Mouse (Mus musculus): ENCODE data around the gene Naxe. TPM values are rescaled to one million over a fixed set of nuclear protein-coding genes. Genes with fewer than 3 reads are reported as not detected.

Naxe gene
- polyA plus RNA-seq, 1 experiment from 2014 or later: 157 TPM

DNA sequence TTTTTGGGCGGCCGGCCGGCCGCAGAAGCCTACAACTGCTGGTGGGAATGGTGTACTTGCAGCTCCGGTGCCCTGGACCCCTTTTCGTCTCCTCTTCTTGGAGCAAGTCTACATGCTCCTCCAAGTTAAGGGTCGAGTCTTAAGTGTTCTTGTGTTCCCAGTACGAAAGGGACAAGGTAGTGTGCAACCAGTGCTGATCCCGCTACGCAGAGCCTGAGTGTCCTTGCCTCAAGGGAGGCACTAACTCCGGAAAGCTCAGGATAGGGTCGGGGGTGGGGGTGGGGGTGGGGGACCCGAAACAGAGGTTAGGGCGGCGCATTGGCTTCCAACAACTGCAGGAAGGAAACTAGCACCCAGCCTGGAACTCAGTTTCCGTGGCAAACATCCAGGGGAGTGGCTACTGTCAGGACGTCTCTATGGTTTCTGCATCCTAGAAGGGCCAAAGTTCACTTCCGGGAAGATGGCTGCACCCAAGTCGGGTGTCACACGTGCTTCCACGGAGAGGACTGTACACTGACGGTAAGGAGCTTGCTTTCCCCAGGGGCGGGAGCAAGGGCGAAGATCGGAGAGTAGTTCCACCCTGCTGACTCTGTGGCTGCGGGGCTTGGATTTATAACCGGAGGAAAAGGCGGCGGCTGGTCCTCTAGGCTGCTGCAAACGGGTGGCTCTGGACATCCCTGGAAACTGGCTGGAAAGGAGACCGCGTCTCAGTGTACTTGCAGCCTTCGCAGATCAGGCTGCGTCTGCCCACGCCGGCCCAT, 15.5 kb downstream of the Naxe start, which contains the start of gene Gpatch4:
Gpatch4 (plus strand) TSS at position 448 of the 761 bp plus-strand sequence.
- ATAC-seq: peak; percentile 97
- Histone ChIP-seq H3K9me3 (replicated peaks) (no peaks in the 10 kb centered on the region), H3K27me3 (peaks cover 19% of the 10 kb centered on the region), H3K9ac (peak within 1 kb of the TSS; percentile 65), H3K27ac (no peak within 1 kb of the TSS), H3K36me3 (ENCODE audit: poor library complexity, severe bottlenecking) (no peaks in the 10 kb centered on the region), H3K4me1 (peaks cover 13% of the 10 kb centered on the region), H3K4me3 (peak within 1 kb of the TSS; percentile 83), H3K4me2 (peak within 1 kb of the TSS; percentile 85)
- 9% methylated on average over 36 of the region's 36 CpGs for WGBS

DNA sequence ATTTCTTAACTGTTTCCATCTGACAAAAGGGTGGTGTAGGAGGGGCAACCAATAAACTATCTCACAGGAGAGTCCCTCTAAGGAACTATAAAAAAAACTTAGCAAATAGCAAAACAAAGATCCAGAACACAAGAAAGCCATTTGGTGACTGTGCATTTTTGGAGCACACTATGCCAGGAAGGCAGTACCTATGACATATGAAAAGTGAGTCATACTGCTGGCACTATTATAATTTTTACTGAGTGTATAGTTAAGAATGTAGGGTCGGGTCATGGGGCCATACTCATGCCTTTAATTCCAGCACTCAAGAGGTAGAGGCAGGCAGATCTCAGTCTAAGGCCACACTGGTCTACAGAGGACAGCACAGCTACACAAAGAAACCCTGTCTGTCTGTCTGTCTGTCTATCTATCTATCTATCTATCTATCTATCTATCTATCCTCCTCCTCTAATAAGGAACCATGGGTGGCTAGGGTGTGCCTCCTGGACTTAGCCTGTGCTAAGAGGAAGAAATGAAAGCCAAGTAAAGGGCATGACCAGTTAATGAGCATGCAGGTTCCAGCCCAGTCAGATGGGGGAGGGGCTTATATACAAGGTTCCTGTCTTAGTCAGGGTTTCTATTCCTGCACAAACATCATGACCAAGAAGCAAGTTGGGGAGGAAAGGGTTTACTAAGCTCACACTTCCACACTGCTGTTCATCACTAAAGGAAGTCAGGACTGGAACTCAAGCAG, 22.6 kb downstream of the Naxe start:
- no peak overlapping the region for H3K4me3 ChIP-seq
- WGBS: 73% methylated on average over 1 of the region's 1 CpGs
- no peaks in the 10 kb centered on the region for H3K36me3 ChIP-seq (ENCODE audit: poor library complexity, severe bottlenecking)
- no peaks in the 10 kb centered on the region for H3K9me3 ChIP-seq (replicated peaks)
- H3K27ac ChIP-seq: no peak overlapping the region
- peaks cover 53% of the 10 kb centered on the region for H3K27me3 ChIP-seq
- no peak overlapping the region for H3K4me2 ChIP-seq
- H3K9ac ChIP-seq: no peak overlapping the region
- no peak for ATAC-seq
- no peaks in the 10 kb centered on the region for H3K4me1 ChIP-seq

DNA sequence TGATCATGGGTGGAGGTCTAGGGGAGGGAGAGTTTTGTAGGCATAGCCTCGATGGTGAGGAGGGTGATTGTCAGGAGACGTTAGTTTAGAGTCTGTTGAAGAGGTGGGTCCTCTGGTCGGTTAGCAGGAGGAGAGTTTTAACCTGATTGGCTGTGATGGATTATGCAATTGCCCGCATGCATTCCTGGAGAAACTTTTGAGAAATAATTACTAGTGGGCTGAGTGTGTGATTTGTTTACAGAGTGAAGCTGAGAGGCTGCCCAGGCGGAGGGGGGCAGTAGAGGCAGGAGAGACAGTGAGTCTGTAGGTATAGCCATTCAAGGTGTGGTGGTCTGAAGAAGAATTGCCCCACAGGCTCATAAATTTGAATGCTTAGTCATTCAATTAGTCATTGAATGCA, 24.8 kb downstream of the Naxe start:
- H3K36me3 ChIP-seq (ENCODE audit: poor library complexity, severe bottlenecking): no peaks in the 10 kb centered on the region
- no peak overlapping the region for H3K4me3 ChIP-seq
- no peak for ATAC-seq
- H3K27me3 ChIP-seq: peaks cover 52% of the 10 kb centered on the region
- H3K27ac ChIP-seq: no peak overlapping the region
- 75% methylated on average over 5 of the region's 5 CpGs for WGBS
- H3K4me1 ChIP-seq: no peaks in the 10 kb centered on the region
- no peak overlapping the region for H3K9ac ChIP-seq
- peaks cover under 1% of the 10 kb centered on the region; the same call in 1 of the 2 replicates for H3K9me3 ChIP-seq (replicated peaks)
- H3K4me2 ChIP-seq: no peak overlapping the region

DNA sequence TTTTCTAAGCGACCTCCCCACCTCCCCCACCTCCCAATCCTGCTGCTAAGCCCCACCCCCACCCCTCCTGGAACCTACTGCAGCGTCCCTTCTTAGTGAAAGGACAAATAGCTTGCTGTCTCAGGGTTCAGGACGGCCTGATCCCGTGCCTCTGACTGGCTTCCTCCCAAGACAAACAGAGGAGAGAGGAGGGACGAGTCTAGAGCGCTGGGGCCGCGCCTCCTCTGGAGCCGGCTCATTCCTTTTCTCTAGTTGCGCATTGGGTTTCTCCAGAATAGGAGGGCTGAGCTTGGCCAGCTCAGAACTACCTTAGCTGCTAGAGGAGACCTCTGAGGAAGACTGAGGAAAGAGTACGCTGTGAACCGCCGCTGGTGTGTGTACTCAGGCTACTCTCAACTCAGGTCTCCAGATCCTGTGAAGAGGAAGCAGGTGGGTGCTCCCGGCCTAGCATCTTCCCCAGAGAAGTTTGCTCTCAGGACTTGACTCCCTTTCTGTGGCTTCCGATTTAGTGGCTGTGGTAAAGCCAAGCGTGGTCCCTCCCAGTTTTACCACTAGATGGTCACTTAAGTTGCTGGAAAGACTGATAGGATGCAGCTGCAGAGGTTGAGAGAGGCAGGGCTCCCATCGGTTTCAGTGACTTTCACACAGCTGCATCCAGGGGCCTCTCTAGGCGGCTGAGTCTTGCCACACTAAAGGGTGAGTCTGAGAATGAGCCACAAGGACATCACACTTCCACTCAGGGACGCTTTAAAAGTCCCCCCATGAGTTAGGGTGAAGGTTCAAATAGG, 27.5 kb downstream of the Naxe start:
- Histone ChIP-seq H3K4me1 (no peaks in the 10 kb centered on the region), H3K4me3 (no peak overlapping the region), H3K27ac (no peak overlapping the region), H3K9me3 (replicated peaks) (peaks cover 8% of the 10 kb centered on the region), H3K27me3 (peaks cover 56% of the 10 kb centered on the region), H3K4me2 (no peak overlapping the region), H3K9ac (no peak overlapping the region), H3K36me3 (ENCODE audit: poor library complexity, severe bottlenecking) (no peaks in the 10 kb centered on the region)
- WGBS: 23% methylated on average over 19 of the region's 19 CpGs
- no peak for ATAC-seq

DNA sequence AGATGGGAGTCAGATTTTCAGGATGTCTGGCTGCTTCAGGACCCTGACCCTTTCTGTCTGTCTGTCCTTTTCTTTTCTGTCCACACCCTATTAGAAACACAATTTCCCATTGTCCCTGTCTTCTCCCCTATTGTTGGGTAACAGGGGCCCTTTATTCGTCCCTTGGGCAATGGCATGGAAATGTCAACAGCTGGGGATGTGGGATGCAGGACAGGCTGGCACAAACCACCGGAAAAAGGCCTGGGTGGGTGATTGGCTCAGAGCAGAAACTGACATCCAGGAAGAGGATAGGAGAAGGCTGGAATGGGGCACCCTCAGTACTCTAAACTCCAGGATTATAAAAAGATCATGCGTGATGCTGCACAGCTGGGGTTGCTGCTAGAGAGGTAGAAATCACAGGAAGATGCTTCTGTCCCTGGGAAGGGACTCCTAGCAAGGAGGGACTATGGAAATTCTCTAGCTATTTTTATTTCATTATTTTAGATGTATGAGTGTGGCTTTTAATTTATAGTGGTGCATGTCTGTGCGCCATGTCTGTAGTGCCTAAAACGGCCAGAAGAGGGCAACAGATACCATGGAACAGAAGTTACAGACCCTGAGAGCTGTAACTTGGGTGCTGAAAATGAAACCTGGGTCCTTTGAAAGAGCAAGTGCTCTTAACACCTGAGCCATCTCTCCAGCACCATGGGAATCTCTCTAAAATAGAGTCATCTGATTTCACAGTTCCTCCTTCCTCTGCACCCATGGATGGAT, 30.7 kb downstream of the Naxe start, which contains the start of gene Hapln2:
Hapln2 (minus strand) TSS at position 150 of the 753 bp plus-strand sequence.
- peaks cover 8% of the 10 kb centered on the region for H3K9me3 ChIP-seq (replicated peaks)
- no peak within 1 kb of the TSS for H3K27ac ChIP-seq
- no peak within 1 kb of the TSS for H3K9ac ChIP-seq
- peaks cover 76% of the 10 kb centered on the region for H3K27me3 ChIP-seq
- no peak within 1 kb of the TSS for H3K4me2 ChIP-seq
- 49% methylated on average over 5 of the region's 5 CpGs for WGBS
- H3K4me3 ChIP-seq: no peak within 1 kb of the TSS
- peaks cover 17% of the 10 kb centered on the region for H3K4me1 ChIP-seq
- no peak for ATAC-seq
- H3K36me3 ChIP-seq (ENCODE audit: poor library complexity, severe bottlenecking): no peaks in the 10 kb centered on the region

DNA sequence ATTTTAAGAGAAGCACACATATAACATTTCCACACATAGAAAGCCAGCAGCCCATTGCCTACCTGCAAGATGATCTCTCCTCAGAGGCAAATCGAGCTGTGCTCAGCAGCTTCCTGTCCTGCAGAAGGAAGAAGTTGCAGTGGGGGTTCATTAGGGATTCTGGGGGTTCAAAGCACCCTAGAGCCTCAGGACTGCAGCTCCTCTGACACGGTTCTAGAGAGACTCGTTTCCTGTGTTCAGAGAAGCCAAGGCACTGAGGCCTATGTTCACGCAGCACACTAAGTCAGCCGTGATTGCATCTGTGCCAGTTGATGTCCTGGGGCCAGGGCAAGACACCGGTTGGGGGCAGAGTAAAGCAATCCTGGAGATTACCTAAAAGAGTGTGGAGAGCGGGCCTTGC, 31.5 kb downstream of the Naxe start:
- Histone ChIP-seq H3K4me1 (peaks cover 22% of the 10 kb centered on the region), H3K27me3 (peaks cover 77% of the 10 kb centered on the region), H3K36me3 (ENCODE audit: poor library complexity, severe bottlenecking) (no peaks in the 10 kb centered on the region), H3K4me3 (no peak overlapping the region), H3K9ac (no peak overlapping the region), H3K4me2 (no peak overlapping the region), H3K9me3 (replicated peaks) (peaks cover 8% of the 10 kb centered on the region), H3K27ac (no peak overlapping the region)
- ATAC-seq: no peak
- 60% methylated on average over 7 of the region's 7 CpGs for WGBS

DNA sequence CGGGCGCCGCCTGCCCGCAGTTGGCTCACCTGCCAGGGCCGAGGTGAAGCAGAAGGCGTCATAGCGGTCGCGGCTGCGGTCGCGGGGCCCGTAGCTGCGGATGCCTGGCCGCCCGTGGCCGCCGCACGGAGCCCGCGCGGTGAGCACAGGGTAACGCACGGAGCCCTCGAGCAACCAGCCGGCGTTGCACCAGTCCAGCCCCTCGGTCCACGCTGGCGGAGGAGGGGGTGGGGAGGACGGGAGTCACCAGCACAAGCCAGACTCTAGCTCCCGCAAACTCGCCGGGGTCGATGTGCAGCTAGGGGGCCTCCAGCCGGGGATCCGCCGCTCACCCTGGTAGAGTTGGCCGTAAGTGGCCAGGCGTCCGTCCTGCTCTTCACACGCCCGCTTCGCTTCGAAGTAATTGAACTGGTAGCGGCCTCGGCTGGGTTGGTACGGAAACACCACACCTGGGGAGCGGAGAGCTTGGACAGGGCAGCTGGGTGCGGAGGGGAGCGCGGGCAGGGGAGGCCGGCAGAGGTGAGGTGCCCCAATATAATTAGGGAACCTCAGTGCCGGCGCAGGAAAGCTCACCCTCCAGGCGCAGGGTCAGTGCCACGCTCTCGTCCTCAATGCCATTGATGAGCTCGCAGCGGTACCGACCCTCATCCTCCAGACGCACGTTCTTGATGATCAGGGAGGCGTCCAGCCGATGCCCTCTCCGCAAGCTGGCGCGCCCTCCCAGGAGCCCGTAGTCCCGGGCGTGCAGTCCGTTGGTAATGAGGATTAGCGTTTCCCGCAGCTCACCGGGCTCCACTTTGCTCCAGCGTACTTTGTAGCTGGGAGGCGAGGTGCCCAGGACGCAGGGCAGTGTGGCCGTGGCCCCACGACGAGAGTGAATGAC, 34.9 kb downstream of the Naxe start:
- Histone ChIP-seq H3K9me3 (replicated peaks) (peaks cover 6% of the 10 kb centered on the region), H3K4me1 (peaks cover 22% of the 10 kb centered on the region), H3K4me2 (peak overlapping the region; percentile 98), H3K36me3 (ENCODE audit: poor library complexity, severe bottlenecking) (no peaks in the 10 kb centered on the region), H3K27me3 (peaks cover 79% of the 10 kb centered on the region), H3K4me3 (peak overlapping the region; percentile 56), H3K27ac (no peak overlapping the region), H3K9ac (peak overlapping the region; percentile 63)
- ATAC-seq: peak; percentile 80
- WGBS: under 1% methylated on average over 72 of the region's 81 CpGs

DNA sequence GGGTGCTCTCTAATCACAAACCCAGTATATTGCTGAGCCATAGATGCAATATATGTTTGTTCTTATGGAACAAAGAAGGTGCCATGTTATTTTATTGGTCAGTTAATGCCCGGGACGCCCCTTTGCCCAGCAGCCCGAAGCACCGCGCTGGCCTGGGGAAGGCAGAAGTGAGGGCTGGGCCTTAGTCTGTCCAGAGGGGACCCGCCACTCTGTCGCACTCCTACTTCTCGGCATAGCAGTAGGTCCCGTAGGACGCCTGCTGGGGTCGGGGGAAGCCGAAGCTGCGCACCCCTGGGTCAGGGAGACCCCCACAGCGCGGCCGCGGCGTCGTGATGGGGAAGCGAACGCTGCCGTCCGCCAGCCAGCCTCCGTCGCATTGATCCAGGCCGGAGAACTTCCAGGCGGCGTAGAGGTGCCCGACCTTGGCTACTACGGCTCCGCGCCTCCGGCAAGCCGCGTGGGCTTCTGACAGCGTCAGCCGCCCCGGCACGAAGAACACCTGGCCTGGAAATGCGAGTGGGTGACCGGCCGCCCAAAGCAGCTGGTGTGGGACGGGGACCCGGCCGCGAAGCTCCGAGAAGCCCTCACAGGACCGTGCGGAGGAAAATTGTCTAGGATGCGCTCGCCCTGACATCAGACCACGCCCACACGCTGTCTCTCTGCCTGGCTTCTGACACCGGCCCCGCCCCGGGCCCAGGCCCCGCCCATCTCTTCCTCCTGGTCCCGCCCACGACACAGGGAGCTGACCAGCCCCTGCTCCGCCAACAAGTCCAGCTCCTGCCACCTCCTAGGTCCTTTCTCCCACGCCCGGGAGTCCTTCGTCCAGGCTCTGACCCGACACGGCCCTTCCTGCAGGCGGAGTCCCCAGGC, 35.7 kb downstream of the Naxe start:
- peaks cover 22% of the 10 kb centered on the region for H3K4me1 ChIP-seq
- H3K27ac ChIP-seq: no peak overlapping the region
- H3K4me3 ChIP-seq: peak overlapping the region; percentile 56
- 1% methylated on average over 65 of the region's 66 CpGs for WGBS
- peaks cover 83% of the 10 kb centered on the region for H3K27me3 ChIP-seq
- H3K9me3 ChIP-seq (replicated peaks): no peaks in the 10 kb centered on the region
- H3K4me2 ChIP-seq: peak overlapping the region; percentile 98
- ATAC-seq: peak; percentile 83
- peak overlapping the region; percentile 63 for H3K9ac ChIP-seq
- H3K36me3 ChIP-seq (ENCODE audit: poor library complexity, severe bottlenecking): no peaks in the 10 kb centered on the region

DNA sequence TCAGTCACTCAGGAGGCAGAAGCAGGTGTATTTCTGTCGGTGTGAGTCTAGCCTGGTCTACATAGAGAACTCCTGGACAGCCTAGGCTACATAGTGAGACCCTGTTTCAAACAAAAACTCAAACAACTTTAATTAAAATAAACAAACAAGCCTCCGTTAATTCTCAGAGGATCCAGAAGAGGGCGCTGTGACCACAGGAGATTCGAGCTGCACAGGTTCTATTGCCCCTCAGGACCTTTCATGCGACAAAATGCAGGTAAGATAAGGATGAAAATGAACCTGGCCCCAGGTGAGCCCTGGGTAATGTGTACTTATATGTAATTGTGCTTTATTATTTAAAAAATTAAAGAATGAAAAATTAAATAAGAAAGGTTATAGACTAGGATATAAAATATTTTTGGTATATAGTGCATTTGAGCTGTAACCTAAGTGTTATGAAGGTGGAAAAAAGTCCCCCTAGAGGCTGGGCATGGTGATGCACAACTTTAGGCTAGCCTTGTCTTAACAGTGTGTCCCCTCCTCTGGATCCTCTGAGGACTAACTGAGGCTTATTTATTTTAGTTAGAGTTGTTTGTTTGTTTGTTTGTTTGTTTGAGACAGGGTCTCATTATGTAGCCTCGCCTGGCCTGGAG, 47.5 kb downstream of the Naxe start:
- Histone ChIP-seq H3K36me3 (ENCODE audit: poor library complexity, severe bottlenecking) (no peaks in the 10 kb centered on the region), H3K9me3 (replicated peaks) (0 out of 2 replicates have a peak, but pooled peaks cover 4% of the 10 kb centered on the region), H3K27ac (no peak overlapping the region), H3K4me2 (no peak overlapping the region), H3K27me3 (peaks cover 13% of the 10 kb centered on the region), H3K9ac (no peak overlapping the region), H3K4me1 (no peaks in the 10 kb centered on the region), H3K4me3 (no peak overlapping the region)
- 9% methylated on average over 6 of the region's 6 CpGs for WGBS
- ATAC-seq: no peak
